Mouse (Mus musculus) embryonic facial prominence, embryonic 14.5 days (tissue): ENCODE measurements at regions not wholly inside any gene's neighbourhood (a gene's known extent, or its start where the extent isn't known, plus 50 kb on each side); places are given as distances from the start of the nearest gene placed in this dataset.

ENCODE experiments used
- ATAC-seq: fragments of 200-750 bp; cut with Nextera tagmentation; 2 replicates; pipeline ENCODE4 v1.8.0; 2017; ENCODE audit warnings: low read depth, moderate number of reproducible peaks, moderate TSS enrichment
- DNase-seq: peaks from one replicate; pipeline ENCODE4 v3.0.0-alpha.2; 2015; ENCODE audit warnings: low spot score
- H3K27ac ChIP-seq: fragments of 300-500 bp; sonication (generic); replicated peaks from 2 replicates; pipeline ENCODE4 v1.5.1; 2014; ENCODE audit warnings: low read depth, mild to moderate bottlenecking, low read length, moderate library complexity
- H3K27me3 ChIP-seq: fragments of 300-500 bp; sonication (generic); replicated peaks from 2 replicates; pipeline ENCODE4 v1.6.1; 2014; ENCODE audit warnings: low read length; ENCODE audit not compliant: control insufficient read depth, insufficient read depth
- H3K36me3 ChIP-seq: fragments of 300-500 bp; sonication (generic); 2 replicates; pipeline ENCODE4 v1.6.1; 2014; ENCODE audit warnings: low read length, mixed read lengths; ENCODE audit not compliant: control insufficient read depth, insufficient read depth
- H3K4me1 ChIP-seq: fragments of 300-500 bp; sonication (generic); 2 replicates; pipeline ENCODE4 v1.6.1; 2014; ENCODE audit warnings: antibody characterized with exemption, low read length; ENCODE audit not compliant: control insufficient read depth, insufficient read depth
- H3K4me2 ChIP-seq: fragments of 300-500 bp; sonication (generic); 2 replicates; pipeline ENCODE4 v1.6.1; 2014; ENCODE audit warnings: low read depth, mild to moderate bottlenecking, low read length, moderate library complexity, mixed read lengths
- H3K4me3 ChIP-seq: fragments of 300-500 bp; sonication (generic); 2 replicates; pipeline ENCODE4 v1.5.1; 2014; ENCODE audit warnings: low read depth, mild to moderate bottlenecking, low read length
- H3K9ac ChIP-seq: fragments of 300-500 bp; sonication (generic); 2 replicates; pipeline ENCODE4 v1.6.1; 2014; ENCODE audit warnings: low read depth, mild to moderate bottlenecking, low read length, moderate library complexity, mixed read lengths
- H3K9me3 ChIP-seq: fragments of 300-500 bp; sonication (generic); 2 replicates; pipeline ENCODE4 v1.6.1; 2016; ENCODE audit warnings: low read length; ENCODE audit not compliant: control insufficient read depth
- WGBS: fragments of 180-500 bp; shearing (Covaris S2); extraction: QIAGEN DNeasy Blood & Tissue Kit; methylation state at CpG from one replicate; pipeline ENCODE4 v1.1.7; 2014; 5-methylcytosine and 5-hydroxymethylcytosine counted together

DNA sequence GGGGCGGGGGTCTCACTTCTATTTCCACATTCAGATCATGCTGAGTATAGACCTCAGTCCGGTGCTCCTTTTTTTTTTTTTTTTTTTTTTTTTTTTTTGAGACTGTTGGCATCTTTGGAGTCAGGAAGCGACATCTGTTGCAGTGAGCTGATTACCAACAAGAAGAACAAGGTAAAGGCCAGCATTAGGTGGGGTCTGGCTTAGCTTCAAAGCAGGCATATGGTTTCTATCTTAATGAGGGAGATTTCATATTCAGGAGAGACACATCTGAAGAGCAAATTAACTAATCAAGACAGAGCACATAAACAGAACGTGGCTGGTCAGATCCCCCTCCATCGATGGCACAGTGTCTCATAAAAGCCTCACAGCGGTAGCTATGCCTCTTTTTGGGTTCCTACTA, 132.6 kb downstream of the Fzd1 start:
- DNase-seq, result no peak
- no peak for ATAC-seq
- Histone ChIP-seq H3K27ac (no peak overlapping the region), H3K36me3 (no peaks in the 10 kb centered on the region), H3K4me1 (peaks cover 18% of the 10 kb centered on the region), H3K9ac (no peak overlapping the region), H3K4me2 (no peak overlapping the region), H3K27me3 (no peaks in the 10 kb centered on the region), H3K9me3 (no peaks in the 10 kb centered on the region), H3K4me3 (no peak overlapping the region)
- 74% methylated on average over 6 of the region's 6 CpGs for WGBS

DNA sequence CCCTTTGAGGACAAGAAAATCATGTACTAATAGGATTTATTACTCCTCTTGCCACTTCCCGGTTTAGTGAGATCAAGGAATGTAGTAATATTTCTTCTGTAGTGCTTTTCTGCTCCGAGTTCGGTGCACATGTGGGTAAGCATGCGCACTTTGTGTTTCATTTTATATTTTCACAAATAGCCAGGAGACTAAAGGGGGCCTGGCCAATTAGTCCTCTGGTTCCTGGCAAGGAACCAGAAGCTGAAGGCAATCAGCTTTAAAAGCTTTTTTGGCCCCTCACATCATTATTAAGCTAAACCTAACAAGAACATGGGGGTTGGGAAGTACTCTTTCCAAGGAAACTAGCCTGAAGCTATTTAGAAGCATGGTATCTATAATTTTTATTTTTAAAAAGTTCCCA, 134.2 kb downstream of the Fzd1 start:
- H3K36me3 ChIP-seq, result no peaks in the 10 kb centered on the region
- H3K27ac ChIP-seq, result no peak overlapping the region; the same call in 1 of the 2 replicates
- H3K9me3 ChIP-seq, result no peaks in the 10 kb centered on the region
- no peak overlapping the region for H3K4me3 ChIP-seq
- H3K9ac ChIP-seq, result no peak overlapping the region
- H3K4me1 ChIP-seq, result peaks cover 18% of the 10 kb centered on the region
- DNase-seq (peak; percentile 71), ATAC-seq (no peak)
- H3K4me2 ChIP-seq, result no peak overlapping the region
- 44% methylated on average over 4 of the region's 4 CpGs for WGBS
- no peaks in the 10 kb centered on the region for H3K27me3 ChIP-seq

DNA sequence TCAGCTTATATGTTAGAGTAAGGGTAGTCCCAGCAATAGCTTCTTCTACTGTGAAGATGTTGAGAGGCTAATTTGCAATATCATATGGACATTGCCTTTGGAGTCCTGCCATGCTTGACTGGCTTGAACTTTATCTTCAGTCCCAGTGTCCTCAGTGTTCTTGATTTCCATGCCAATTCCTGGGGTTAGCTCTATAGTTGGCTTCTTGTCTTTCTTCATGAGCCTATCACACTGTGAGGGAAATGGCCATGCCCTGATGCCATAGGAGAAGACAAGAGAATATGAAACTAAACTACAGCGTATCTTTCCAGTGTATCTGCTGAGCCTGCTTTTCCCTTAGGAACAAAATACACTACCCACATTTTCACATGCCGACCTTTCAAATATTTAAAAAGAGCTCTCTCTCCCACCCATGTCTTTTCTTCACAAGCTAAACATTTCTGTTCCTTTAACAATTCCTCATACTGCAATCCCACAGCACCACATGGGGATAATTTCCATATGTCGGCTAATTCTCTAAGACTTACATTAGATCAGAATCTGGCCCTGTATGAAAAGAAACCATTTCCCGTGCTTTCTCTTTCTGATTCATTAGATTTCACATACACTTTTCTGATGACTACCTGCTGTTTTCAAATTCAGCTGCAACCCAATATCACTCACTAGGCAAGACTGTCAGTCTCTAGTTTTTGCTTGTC, 137.2 kb downstream of the Fzd1 start:
- peak; percentile 59 for DNase-seq
- H3K27ac ChIP-seq, result peak overlapping the region; percentile 6; the same call in 1 of the 2 replicates
- ATAC-seq, result no peak
- 35% methylated on average over 4 of the region's 4 CpGs for WGBS
- H3K9ac ChIP-seq, result no peak overlapping the region
- no peaks in the 10 kb centered on the region for H3K9me3 ChIP-seq
- no peaks in the 10 kb centered on the region for H3K27me3 ChIP-seq
- no peaks in the 10 kb centered on the region for H3K36me3 ChIP-seq
- no peak overlapping the region for H3K4me3 ChIP-seq
- peaks cover 18% of the 10 kb centered on the region for H3K4me1 ChIP-seq
- 0 out of 2 replicates have a peak overlapping the region, but pooled peaks have one; percentile 5 for H3K4me2 ChIP-seq

DNA sequence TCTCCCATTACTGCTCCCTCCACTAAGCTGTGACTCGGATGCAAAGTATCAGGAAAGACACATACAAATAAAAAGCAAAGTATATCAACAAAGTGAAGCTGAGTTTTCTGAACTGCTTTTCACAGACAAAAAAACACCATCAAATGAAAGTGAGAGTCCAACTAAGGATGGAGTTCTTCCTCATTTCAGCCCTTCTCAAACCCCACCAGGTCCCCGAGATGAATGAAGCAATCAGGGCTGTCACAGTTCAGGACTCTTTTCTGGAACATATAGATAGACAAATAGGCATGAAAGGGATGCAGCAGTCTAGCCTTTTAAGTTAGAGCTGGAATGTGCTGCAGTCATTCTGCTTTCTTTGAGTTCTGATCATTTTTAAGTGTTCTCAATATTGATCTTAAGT, 142.6 kb downstream of the Fzd1 start:
- H3K4me1 ChIP-seq, result no peaks in the 10 kb centered on the region
- H3K36me3 ChIP-seq, result no peaks in the 10 kb centered on the region
- no peak overlapping the region for H3K4me3 ChIP-seq
- ATAC-seq (no peak), DNase-seq (no peak)
- 85% methylated on average over 2 of the region's 2 CpGs for WGBS
- H3K4me2 ChIP-seq, result no peak overlapping the region
- no peak overlapping the region for H3K9ac ChIP-seq
- H3K27me3 ChIP-seq, result no peaks in the 10 kb centered on the region
- H3K27ac ChIP-seq, result no peak overlapping the region
- H3K9me3 ChIP-seq, result no peaks in the 10 kb centered on the region

DNA sequence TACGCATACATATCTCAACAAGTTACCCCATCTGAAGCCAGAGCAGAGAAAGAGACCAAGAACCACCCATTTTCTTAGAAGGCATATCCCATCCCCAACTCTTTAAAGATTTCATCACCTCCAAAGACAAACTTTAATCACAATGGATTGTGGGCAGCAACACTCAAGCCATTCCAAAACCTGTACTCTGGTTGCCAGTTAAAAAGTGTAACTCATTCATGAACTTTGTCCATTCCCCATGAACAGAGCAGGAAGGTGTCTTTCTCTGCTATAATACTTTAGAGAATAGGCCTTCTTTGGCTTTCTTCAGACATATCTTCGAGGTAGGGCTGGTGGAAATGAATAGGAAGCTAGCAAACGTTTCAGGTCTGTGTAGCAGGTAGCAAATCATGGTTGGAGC, 160.4 kb downstream of the Fzd1 start:
- Histone ChIP-seq H3K4me2 (no peak overlapping the region), H3K4me3 (no peak overlapping the region), H3K9ac (no peak overlapping the region), H3K27me3 (no peaks in the 10 kb centered on the region), H3K9me3 (no peaks in the 10 kb centered on the region), H3K36me3 (no peaks in the 10 kb centered on the region), H3K27ac (no peak overlapping the region), H3K4me1 (no peaks in the 10 kb centered on the region)
- 86% methylated on average over 3 of the region's 3 CpGs for WGBS
- ATAC-seq (no peak), DNase-seq (no peak)

DNA sequence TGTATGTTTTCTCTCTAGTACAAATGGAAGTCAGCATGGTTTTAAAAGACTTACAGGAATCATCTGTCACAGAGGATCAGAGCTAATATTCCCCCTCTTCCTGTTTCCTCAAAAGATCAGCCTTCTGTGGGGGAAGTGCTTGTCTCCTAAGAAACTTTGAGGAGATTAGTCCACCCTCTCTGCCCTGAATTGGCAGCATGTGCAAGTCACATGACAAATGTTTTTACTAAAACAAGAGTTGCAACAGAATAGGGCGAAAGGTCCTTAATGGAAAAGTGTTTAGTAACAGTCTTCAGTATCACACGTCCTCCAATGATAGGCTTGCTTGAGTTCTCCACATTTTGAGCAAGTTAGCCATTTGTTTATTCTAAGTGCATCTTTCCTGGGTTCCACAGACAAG, 162.8 kb downstream of the Fzd1 start:
- Histone ChIP-seq H3K9me3 (no peaks in the 10 kb centered on the region), H3K4me3 (no peak overlapping the region), H3K4me1 (no peaks in the 10 kb centered on the region), H3K36me3 (no peaks in the 10 kb centered on the region), H3K27ac (no peak overlapping the region), H3K9ac (no peak overlapping the region), H3K4me2 (no peak overlapping the region), H3K27me3 (no peaks in the 10 kb centered on the region)
- WGBS, result 49% methylated on average over 2 of the region's 2 CpGs
- DNase-seq, result peak; percentile 32
- ATAC-seq, result no peak

DNA sequence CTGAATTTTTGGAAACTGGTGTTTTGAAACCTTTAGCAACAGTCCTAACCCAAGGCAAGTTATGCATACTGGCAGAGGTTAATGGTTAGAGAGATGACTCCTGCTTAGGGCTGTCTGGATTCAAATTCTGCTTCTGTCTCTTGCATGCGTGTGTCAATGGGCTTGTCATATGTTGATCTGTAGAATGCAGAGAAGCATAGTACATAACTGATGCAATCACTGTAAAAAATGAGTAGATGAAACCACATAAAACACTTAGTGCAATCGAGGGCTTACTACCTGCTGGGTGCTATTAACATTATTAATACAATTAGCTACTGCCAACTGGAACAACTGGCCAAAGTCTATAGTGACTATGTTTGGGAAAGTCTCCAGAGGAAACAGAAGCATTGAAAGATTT, 163.3 kb downstream of the Fzd1 start:
- Histone ChIP-seq H3K4me1 (no peaks in the 10 kb centered on the region), H3K9me3 (no peaks in the 10 kb centered on the region), H3K27me3 (no peaks in the 10 kb centered on the region), H3K36me3 (no peaks in the 10 kb centered on the region), H3K4me2 (no peak overlapping the region), H3K4me3 (no peak overlapping the region), H3K27ac (no peak overlapping the region), H3K9ac (no peak overlapping the region)
- 72% methylated on average over 2 of the region's 2 CpGs for WGBS
- DNase-seq, result no peak
- ATAC-seq, result no peak

DNA sequence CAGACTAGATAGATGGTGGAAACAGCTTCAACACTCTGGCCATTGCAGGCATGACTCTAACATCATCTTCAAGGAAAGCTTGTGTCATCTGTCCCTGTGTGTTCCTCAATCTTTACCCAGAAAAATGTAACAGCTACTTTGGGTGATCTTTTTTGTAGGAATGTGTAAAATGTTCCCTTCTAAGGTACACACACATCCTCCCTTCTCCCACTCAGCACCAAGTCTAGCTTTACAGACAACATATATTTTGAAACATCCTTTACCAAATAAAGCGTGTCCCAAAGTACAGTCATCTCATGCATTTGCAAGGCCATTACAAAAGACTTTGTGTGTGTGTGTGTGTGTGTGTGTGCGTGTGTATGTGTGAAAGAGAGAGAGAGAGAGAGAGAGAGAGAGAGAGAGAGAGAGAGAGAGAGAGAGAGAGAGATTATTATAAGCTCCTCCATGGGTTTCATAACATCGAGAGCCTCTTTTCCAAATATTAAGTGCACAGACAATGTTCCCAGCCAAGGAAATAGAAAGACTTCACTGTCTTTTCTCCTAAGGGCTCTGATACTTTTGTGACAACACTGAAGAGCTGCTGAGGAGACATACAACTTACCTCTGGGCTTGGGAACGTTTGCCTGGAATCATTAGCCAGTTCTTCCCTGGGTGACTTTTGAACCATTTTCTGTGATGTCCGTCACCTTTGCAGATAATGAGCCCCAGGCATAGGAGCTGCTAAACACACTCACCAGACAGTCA, 164.0 kb downstream of the Fzd1 start:
- Histone ChIP-seq H3K27ac (no peak overlapping the region), H3K4me1 (no peaks in the 10 kb centered on the region), H3K9ac (no peak overlapping the region), H3K36me3 (no peaks in the 10 kb centered on the region), H3K9me3 (no peaks in the 10 kb centered on the region), H3K27me3 (no peaks in the 10 kb centered on the region), H3K4me2 (no peak overlapping the region), H3K4me3 (no peak overlapping the region)
- DNase-seq, result no peak
- ATAC-seq, result no peak
- 58% methylated on average over 5 of the region's 5 CpGs for WGBS

DNA sequence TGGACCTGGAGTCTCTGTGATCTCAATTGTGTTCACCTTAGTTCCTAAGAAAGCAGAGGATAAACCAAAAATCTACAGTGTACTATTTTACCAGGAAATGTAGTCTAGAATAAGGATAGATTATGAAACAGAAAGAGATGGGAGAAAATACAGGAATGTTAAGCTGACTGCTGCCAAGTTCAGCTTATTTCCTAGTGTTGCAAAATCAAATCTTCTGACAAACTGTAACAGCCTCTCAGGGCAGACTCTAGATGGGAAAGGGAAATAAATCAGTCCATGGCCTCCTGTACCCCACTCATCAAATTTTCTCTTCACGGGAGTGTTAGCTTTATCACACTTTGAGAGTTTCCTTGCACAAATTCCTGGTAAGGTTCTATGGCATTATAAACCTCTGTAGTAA, 166.1 kb downstream of the Fzd1 start:
- no peaks in the 10 kb centered on the region for H3K36me3 ChIP-seq
- no peak overlapping the region for H3K4me3 ChIP-seq
- no peak overlapping the region for H3K9ac ChIP-seq
- H3K4me2 ChIP-seq, result no peak overlapping the region
- H3K27me3 ChIP-seq, result no peaks in the 10 kb centered on the region
- H3K4me1 ChIP-seq, result no peaks in the 10 kb centered on the region
- H3K27ac ChIP-seq, result no peak overlapping the region
- ATAC-seq (no peak), DNase-seq (no peak)
- peaks cover 5% of the 10 kb centered on the region; the same call in 1 of the 2 replicates for H3K9me3 ChIP-seq
- WGBS, result 69% methylated on average over 1 of the region's 1 CpGs
